Mouse (Mus musculus): ENCODE data around the gene Med25.
"Not testable (repeated sequence)": the region's sequence is repeated elsewhere in the genome, so short reads cannot be mapped to it uniquely, and the experiment has no call there.

Gene Med25

GRCm38 (mm10) chr7:44893197-44893596, 685 bp upstream of the Med25 start:
- peak; percentile 42 for DNase-seq (ENCODE audit: low spot score)

DNA sequence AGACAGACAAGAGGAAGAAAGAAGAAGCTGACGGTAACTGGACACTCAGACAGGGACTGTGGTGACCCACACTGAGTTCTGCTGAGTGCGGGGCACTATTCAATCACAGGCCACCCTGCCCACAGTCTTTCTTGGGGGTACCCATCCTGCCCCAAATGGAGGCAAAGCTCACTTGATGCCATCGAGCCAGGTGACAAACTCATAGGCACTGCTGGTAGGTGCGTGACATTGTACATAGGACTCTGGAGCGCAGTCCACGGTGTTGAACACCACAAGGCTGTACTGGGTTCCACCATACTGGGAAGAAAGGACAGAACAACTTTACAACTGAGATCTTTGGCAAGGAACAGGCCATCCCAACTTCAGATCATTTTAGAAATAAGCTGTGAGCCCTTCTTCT, 901 bp downstream of the Med25 start:
- DNase-seq (ENCODE audit: low spot score) = no peak

GRCm38 (mm10) chr7:44890737-44891136, 1.8 kb downstream of the Med25 start:
- peak; percentile 75 for DNase-seq (ENCODE audit: low spot score)

- DNase-seq (ENCODE audit: low spot score) = no peak
Observed at GRCm38 (mm10) chr7:44890180-44890579, 2.3 kb downstream of the Med25 start.

GRCm38 (mm10) chr7:44888256-44889105, 4.0 kb downstream of the Med25 start:
- peak; percentile 54 for DNase-seq (ENCODE audit: low spot score)

- no peak for DNase-seq (ENCODE audit: low spot score)
Observed at GRCm38 (mm10) chr7:44886964-44887363, 5.5 kb downstream of the Med25 start.

DNA sequence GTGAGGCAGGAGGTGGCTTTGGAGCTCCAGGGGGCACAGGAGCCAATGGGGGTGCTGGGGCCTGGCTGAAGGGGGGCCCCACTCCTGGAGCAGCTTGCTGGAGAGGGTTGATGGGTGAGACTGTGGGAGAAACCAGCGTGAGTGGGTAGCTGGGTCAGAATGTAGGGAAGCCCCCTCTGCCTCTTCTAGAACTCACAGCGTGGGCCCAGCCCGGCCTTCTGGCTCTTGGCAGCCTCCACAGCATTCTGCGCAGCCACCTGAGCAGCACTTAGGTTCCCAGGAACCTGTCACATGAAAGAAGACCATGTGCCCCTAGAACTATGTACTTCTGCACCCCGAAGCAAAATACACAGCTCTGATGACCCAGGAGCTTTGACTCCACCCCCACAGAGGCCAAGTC, 7.9 kb downstream of the Med25 start:
- no peak for DNase-seq (ENCODE audit: low spot score)

GRCm38 (mm10) chr7:44883036-44883435, 9.5 kb downstream of the Med25 start:
- no peak for DNase-seq (ENCODE audit: low spot score)

DNA sequence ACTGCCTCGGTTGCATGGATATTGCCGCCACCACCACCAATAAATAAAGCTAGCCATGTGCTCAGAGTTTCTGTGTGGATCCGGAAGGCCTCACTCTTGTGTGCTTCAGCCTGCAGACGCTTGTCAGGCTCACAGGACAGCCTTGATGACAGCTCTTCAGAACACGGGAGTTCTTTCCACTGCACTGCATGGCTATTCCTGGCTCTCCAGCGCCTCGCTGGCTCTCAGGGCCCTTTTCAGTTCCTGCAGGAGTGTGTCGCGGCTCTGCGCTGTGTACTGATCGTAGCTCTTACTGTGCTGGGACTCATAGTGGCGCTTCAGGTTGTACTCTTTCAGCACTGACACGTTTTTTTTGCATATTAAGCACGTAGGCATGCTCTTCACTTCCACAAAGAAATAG, 14.7 kb downstream of the Med25 start:
- no peak for DNase-seq (ENCODE audit: low spot score)

DNA sequence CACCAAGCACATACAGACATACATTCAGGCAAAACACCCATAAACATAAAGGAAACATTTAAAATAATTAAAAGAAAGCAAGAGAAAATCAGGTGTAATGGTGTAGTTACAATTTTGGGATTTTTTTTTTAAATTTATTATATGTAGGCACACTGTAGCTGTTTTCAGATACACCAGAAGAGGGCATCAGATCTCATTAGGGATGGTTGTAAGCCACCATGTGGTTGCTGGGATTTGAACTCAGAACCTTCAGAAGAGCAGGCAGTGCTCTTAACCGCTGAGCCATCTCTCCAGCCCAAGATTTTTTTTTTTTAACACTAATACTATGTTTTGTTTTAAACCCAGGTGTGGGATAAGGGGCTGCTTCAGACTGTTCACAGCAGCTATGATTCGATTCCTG, 20.7 kb downstream of the Med25 start:
- DNase-seq (ENCODE audit: low spot score) = not testable (repeated sequence)

GRCm38 (mm10) chr7:44871181-44871580, 21.3 kb downstream of the Med25 start:
- no peak for DNase-seq (ENCODE audit: low spot score)

DNA sequence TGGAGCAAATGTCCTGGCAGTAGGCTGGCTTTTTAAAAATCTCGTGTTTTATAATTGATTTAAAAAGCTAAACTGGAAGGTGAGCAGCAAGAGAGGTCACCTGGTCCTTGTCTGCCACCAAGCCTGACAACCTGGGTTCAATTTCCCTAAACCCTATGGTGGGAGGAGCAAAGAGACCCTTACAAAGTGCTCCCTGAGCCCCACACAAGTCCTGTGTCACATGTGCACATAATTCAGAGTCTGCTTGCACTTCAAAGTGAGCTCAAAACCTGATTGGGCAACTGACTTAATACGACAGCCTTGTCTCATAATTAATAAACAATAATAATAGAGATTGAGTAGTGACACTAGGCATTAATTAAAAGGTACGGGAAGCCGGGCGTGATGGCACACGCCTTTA, 21.9 kb downstream of the Med25 start:
- DNase-seq (ENCODE audit: low spot score) = no peak

- peak; percentile 95 for DNase-seq (ENCODE audit: low spot score)
Observed at GRCm38 (mm10) chr7:44869697-44870528, 22.6 kb downstream of the Med25 start, which contains the start of gene Ptov1. TSS of gene Ptov1 (minus strand) at chr7:44869788.

DNA sequence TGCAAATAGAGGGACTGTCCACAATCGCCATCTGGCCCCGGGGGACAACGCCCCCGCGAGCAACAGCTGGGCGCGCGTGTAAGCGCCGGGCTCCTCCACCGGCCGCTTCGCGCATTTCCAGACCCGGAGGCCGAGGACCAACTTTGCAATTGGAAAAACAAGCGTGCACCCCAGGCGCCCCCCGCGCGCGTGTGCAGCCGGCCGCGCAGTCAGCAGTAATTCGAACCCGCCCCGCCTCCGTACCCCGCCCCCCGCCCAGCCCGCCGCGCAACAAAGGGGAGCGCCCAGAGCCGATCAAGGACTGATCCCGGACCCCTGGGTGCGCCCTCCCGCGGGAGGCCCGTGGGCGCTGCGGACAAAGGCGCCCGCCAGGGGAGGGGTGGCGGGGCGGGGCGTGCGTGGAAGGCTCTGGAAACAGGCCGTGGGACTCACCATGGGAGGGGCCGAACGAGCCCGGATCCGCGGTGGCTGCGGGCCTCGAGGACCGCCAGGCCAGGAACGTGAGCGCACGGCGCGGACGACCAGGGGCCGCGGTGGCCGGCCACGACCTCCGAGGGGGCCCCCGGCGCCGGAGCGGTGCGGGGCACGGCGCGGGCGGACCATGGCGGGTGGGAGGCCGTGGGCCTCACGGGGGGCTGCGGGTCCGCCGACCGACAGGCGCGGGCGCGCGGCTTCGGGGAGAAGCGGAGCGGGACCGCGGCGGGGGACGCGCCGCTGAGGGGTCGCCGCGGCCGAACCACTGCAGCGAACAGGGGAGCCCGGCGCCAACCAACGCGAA, 23.4 kb downstream of the Med25 start:
- DNase-seq (ENCODE audit: low spot score) = peak; percentile 73

GRCm38 (mm10) chr7:44868465-44868864, 24.0 kb downstream of the Med25 start:
- no peak for DNase-seq (ENCODE audit: low spot score)

GRCm38 (mm10) chr7:44867802-44868201, 24.7 kb downstream of the Med25 start:
- DNase-seq (ENCODE audit: low spot score) = no peak

DNA sequence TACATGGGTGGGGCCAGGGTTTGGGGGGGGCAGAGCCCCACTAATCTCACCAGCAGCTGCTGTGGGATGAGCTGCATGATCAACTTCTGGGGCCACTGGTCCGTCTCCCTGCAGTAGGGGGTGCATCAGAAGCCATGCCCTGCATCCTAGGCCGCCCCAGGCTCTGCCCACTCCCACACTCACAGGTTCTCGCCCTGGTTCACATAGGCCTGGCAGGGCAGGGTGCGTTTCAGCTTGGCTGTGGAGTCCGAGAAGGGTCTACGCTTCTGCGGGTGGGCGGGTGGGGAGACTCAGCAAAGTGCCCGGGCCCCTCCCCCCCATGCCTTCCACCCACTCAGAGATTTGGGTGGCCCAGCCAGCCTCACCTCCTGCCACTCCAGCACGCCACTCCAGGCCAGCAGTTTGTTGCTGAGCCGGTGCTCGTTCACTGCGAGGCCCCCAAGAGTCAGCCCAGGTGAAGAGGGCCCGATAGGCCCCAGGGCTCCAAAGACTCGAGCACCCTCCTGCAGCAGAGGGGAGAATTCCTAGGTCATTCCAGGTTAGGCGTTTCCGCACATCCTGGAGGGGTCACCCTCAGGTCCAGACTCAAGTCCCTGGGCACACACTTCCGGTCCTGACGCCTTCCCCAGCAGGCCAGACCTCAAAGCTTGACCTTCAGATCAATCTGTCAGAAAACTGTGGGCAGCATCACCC, 25.4 kb downstream of the Med25 start:
- no peak for DNase-seq (ENCODE audit: low spot score)

- DNase-seq (ENCODE audit: low spot score) = peak; percentile 88
Observed at GRCm38 (mm10) chr7:44866276-44867009, 26.1 kb downstream of the Med25 start.

- DNase-seq (ENCODE audit: low spot score) = peak; percentile 59
Observed at GRCm38 (mm10) chr7:44864595-44865542, 27.6 kb downstream of the Med25 start.
